Mouse (Mus musculus) liver, embryonic 16.5 days (tissue): Measurements from ENCODE around the gene Gm20696. TPM values are rescaled to one million over a fixed set of nuclear protein-coding genes. Genes with fewer than 3 reads are reported as not detected.

Experiments used
- ATAC-seq: fragments of 200-750 bp; cut with Nextera tagmentation; 2 replicates; pipeline ENCODE4 v1.8.0; 2017; ENCODE audit warnings: low read depth, mild to moderate bottlenecking, moderate number of reproducible peaks, moderate library complexity
- H3K27ac ChIP-seq: fragments of 300-500 bp; sonication (generic); 2 replicates; pipeline ENCODE4 v1.5.1; 2014; ENCODE audit warnings: mild to moderate bottlenecking, low read length
- H3K27me3 ChIP-seq: fragments of 300-500 bp; sonication (generic); 2 replicates; pipeline ENCODE4 v1.6.1; 2014; ENCODE audit warnings: low read depth, low read length, mixed read lengths; ENCODE audit not compliant: control insufficient read depth, insufficient read depth
- H3K36me3 ChIP-seq: fragments of 300-500 bp; sonication (generic); 2 replicates; pipeline ENCODE4 v1.6.1; 2014; ENCODE audit warnings: mild to moderate bottlenecking; ENCODE audit not compliant: control insufficient read depth, insufficient read depth
- H3K4me1 ChIP-seq: fragments of 300-500 bp; sonication (generic); 2 replicates; pipeline ENCODE4 v1.6.1; 2014; ENCODE audit warnings: low read depth, low read length, mixed read lengths; ENCODE audit not compliant: control insufficient read depth
- H3K4me2 ChIP-seq: fragments of 300-500 bp; sonication (generic); 2 replicates; pipeline ENCODE4 v1.6.1; 2014; ENCODE audit warnings: low read depth, low read length, mixed read lengths
- H3K4me3 ChIP-seq: fragments of 300-500 bp; sonication (generic); 2 replicates; pipeline ENCODE4 v1.5.1; 2014; ENCODE audit warnings: low read depth, mild to moderate bottlenecking, low read length
- H3K9ac ChIP-seq: fragments of 300-500 bp; sonication (generic); 2 replicates; pipeline ENCODE4 v1.6.1; 2014; ENCODE audit warnings: low read depth, low read length
- H3K9me3 ChIP-seq: fragments of 300-500 bp; sonication (generic); replicated peaks from 2 replicates; pipeline ENCODE4 v1.6.1; 2016; ENCODE audit warnings: low read length; ENCODE audit not compliant: control insufficient read depth
- WGBS: fragments of 180-500 bp; shearing (Covaris S2); extraction: QIAGEN DNeasy Blood & Tissue Kit; methylation state at CpG from one replicate; pipeline ENCODE4 v1.1.7; 2014; ENCODE audit not compliant: insufficient replicate concordance; 5-methylcytosine and 5-hydroxymethylcytosine counted together
- polyA plus RNA-seq: library from polyadenylated mRNA; unstranded; fragments of >200 nt; fragmentation: Nextera tagmentation; extraction: Ambion mirVana; gene quantifications from 2 replicates; pipeline ENCODE4 v1.2.1, GENCODE M21; 2015

The Gm20696 gene
- polyA plus RNA-seq, 1 experiment from 2014 or later: 0.35 TPM

GRCm38 (mm10) chr6:99610454-99611427 is 55.9 kb downstream of the Gm20696 start:
- ATAC-seq: no peak
- H3K9me3 ChIP-seq: no peaks in the 10 kb centered on the region
- WGBS: 19% methylated on average over 14 of the region's 14 CpGs
- H3K36me3 ChIP-seq: no peaks in the 10 kb centered on the region
- H3K27ac ChIP-seq: no peak overlapping the region
- no peak overlapping the region for H3K4me3 ChIP-seq
- no peaks in the 10 kb centered on the region for H3K4me1 ChIP-seq
- no peak overlapping the region for H3K4me2 ChIP-seq
- no peaks in the 10 kb centered on the region for H3K27me3 ChIP-seq
- no peak overlapping the region for H3K9ac ChIP-seq

DNA sequence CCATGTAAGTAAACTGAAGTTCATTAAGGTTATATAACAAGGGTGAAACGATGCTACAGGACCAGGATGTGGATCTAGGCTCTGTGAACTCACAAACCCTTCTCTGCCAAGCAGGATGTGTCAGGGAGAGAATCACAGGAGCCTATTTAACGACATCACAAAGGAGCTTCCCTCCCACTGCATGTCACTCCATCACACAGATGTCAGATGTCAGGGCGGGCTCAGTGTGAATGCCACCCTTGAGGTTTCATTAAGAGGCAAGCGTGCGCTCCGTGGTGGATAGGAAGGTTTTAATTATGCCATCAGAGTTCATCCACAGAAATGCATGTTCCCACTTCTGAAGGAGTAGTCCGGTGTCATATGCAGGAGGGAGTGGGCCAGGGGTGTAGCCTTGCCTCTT is 60.5 kb downstream of the Gm20696 start:
- no peak overlapping the region for H3K4me3 ChIP-seq
- H3K4me2 ChIP-seq: no peak overlapping the region
- 64% methylated on average over 7 of the region's 7 CpGs for WGBS
- no peaks in the 10 kb centered on the region for H3K27me3 ChIP-seq
- no peaks in the 10 kb centered on the region for H3K9me3 ChIP-seq
- H3K27ac ChIP-seq: no peak overlapping the region
- no peaks in the 10 kb centered on the region for H3K36me3 ChIP-seq
- ATAC-seq: no peak
- H3K9ac ChIP-seq: no peak overlapping the region
- no peaks in the 10 kb centered on the region for H3K4me1 ChIP-seq

- ATAC-seq: no peak
- no peak overlapping the region for H3K4me2 ChIP-seq
- H3K4me1 ChIP-seq: no peaks in the 10 kb centered on the region
- H3K36me3 ChIP-seq: no peaks in the 10 kb centered on the region
- H3K4me3 ChIP-seq: no peak overlapping the region
- H3K9me3 ChIP-seq: no peaks in the 10 kb centered on the region
- H3K27me3 ChIP-seq: no peaks in the 10 kb centered on the region
- H3K27ac ChIP-seq: no peak overlapping the region
- WGBS: 46% methylated on average over 2 of the region's 2 CpGs
- H3K9ac ChIP-seq: no peak overlapping the region
These were observed 61.8 kb downstream of the Gm20696 start for GRCm38 (mm10) chr6:99604758-99605157.

DNA sequence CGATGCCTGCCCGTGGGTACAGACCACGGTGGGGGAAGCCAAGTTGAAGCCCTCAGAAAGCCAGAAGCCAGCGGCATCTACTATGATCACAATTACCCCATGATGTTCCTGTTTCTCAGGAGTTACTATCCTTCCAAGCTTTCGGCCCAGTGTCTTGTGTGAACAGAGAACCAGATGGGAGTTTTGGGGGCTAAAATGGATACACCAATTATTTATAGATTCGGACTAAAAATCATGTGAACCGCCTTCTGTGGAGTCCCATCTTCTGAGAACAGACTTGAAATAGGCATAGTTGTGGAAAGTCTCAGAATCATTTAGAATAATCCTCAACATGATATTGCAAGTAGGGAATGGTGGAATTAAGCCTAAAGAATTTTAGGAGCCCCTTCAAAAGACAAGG is 64.2 kb downstream of the Gm20696 start:
- Histone ChIP-seq H3K4me1 (no peaks in the 10 kb centered on the region), H3K36me3 (no peaks in the 10 kb centered on the region), H3K27ac (no peak overlapping the region), H3K4me2 (no peak overlapping the region), H3K4me3 (no peak overlapping the region), H3K9ac (no peak overlapping the region), H3K9me3 (no peaks in the 10 kb centered on the region), H3K27me3 (no peaks in the 10 kb centered on the region)
- 58% methylated on average over 7 of the region's 7 CpGs for WGBS
- ATAC-seq: no peak

DNA sequence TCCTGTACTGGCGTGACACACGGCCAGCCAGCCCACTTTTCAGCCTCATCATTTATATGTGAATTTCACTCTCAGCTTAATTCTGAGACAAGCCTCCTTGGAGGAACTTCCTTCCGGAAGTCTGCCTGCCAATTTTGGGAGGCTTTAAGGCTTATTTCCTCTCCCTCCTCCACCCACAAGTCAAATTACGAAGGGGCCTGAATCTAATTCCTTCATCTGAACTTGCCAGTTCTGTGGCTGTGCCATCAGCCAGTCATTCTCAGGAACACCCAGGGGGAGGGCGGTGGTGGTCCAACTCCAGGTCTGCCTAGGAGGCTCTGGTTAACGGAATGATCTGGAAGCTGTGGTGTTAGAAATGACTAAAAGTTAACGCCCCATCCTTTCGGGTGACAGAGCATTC is 65.7 kb downstream of the Gm20696 start:
- H3K36me3 ChIP-seq: no peaks in the 10 kb centered on the region
- H3K9me3 ChIP-seq: no peaks in the 10 kb centered on the region
- no peak overlapping the region for H3K9ac ChIP-seq
- no peak overlapping the region for H3K4me3 ChIP-seq
- no peaks in the 10 kb centered on the region for H3K4me1 ChIP-seq
- no peak for ATAC-seq
- H3K27me3 ChIP-seq: no peaks in the 10 kb centered on the region
- no peak overlapping the region for H3K27ac ChIP-seq
- H3K4me2 ChIP-seq: no peak overlapping the region
- 41% methylated on average over 8 of the region's 8 CpGs for WGBS

- Histone ChIP-seq H3K36me3 (no peaks in the 10 kb centered on the region), H3K4me1 (no peaks in the 10 kb centered on the region), H3K4me3 (no peak overlapping the region), H3K27ac (no peak overlapping the region), H3K9me3 (no peaks in the 10 kb centered on the region), H3K9ac (no peak overlapping the region), H3K27me3 (no peaks in the 10 kb centered on the region), H3K4me2 (no peak overlapping the region)
- WGBS: 19% methylated on average over 10 of the region's 10 CpGs
- ATAC-seq: no peak
These were observed 66.3 kb downstream of the Gm20696 start for GRCm38 (mm10) chr6:99600168-99600793.

DNA sequence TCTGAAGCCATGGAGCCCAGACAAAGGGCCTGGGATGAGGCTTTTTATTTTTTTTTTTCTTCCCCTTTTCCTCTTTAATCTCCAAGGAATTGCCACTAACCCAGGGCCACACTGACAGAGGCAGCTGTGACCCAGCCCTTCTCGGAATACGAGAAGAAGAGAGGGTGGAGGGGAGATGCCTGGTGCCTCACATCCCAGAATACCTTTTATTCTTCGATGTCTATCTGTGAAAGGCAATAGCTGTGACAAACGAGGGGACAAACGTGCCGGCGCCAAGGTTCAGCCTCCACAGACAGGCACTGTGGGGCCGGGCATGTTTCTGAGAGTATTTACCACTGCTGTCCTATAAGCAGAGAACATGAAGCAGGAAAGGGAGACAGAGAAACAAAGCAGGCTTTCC is 66.9 kb downstream of the Gm20696 start:
- Histone ChIP-seq H3K9me3 (no peaks in the 10 kb centered on the region), H3K36me3 (no peaks in the 10 kb centered on the region), H3K27me3 (no peaks in the 10 kb centered on the region), H3K9ac (no peak overlapping the region), H3K27ac (no peak overlapping the region), H3K4me1 (no peaks in the 10 kb centered on the region), H3K4me3 (no peak overlapping the region), H3K4me2 (no peak overlapping the region)
- 58% methylated on average over 8 of the region's 8 CpGs for WGBS
- no peak for ATAC-seq

- ATAC-seq: no peak
- WGBS: 51% methylated on average over 5 of the region's 5 CpGs
- H3K36me3 ChIP-seq: no peaks in the 10 kb centered on the region
- no peak overlapping the region for H3K27ac ChIP-seq
- no peaks in the 10 kb centered on the region for H3K9me3 ChIP-seq
- H3K4me1 ChIP-seq: no peaks in the 10 kb centered on the region
- H3K4me3 ChIP-seq: no peak overlapping the region
- H3K27me3 ChIP-seq: no peaks in the 10 kb centered on the region
- no peak overlapping the region for H3K9ac ChIP-seq
- no peak overlapping the region for H3K4me2 ChIP-seq
These were observed 67.4 kb downstream of the Gm20696 start for GRCm38 (mm10) chr6:99599229-99599628.

GRCm38 (mm10) chr6:99577040-99577439 is 89.6 kb downstream of the Gm20696 start:
- no peak overlapping the region for H3K4me2 ChIP-seq

More at GRCm38 (mm10) chr6:99577040-99577439, 89.6 kb downstream of the Gm20696 start:
- Histone ChIP-seq H3K36me3 (no peaks in the 10 kb centered on the region), H3K9ac (no peak overlapping the region), H3K9me3 (no peaks in the 10 kb centered on the region), H3K27ac (no peak overlapping the region), H3K4me3 (no peak overlapping the region), H3K4me1 (no peaks in the 10 kb centered on the region), H3K27me3 (no peaks in the 10 kb centered on the region)
- no peak for ATAC-seq
- 29% methylated on average over 6 of the region's 6 CpGs for WGBS
